Mouse (Mus musculus) lung, adult 2 months (tissue): ENCODE measurements at regions not wholly inside any gene's neighbourhood (a gene's known extent, or its start where the extent isn't known, plus 50 kb on each side); places are given as distances from the start of the nearest gene placed in this dataset.
A peak's percentile ranks its signal among the peaks of the same experiment; 100 is the strongest.

Experiments
- DNase-seq: peaks from one replicate; pipeline ENCODE4 v3.0.0; 2022
- H3K4me1 ChIP-seq: fragments of 200-500 bp; 2 replicates; pipeline ENCODE4 v1.6.1; 2011; ENCODE audit warnings: low read length; ENCODE audit not compliant: control insufficient read depth, insufficient read depth
- H3K4me3 ChIP-seq: fragments of 200-500 bp; replicated peaks from 2 replicates; pipeline ENCODE3; 2011; ENCODE audit warnings: low read depth, mild to moderate bottlenecking, control low read depth, low read length; ENCODE audit errors: extremely low read depth
- CTCF ChIP-seq: fragments of 200-500 bp; IDR thresholded peaks from 2 replicates; pipeline ENCODE4 v1.5.1; 2011; ENCODE audit warnings: mild to moderate bottlenecking, low read length, control low read depth; ENCODE audit not compliant: insufficient read depth
- POLR2A ChIP-seq: fragments of 200-500 bp; IDR thresholded peaks from 2 replicates; pipeline ENCODE4 v1.6.1; 2011; ENCODE audit warnings: low read depth, mild to moderate bottlenecking, control low read depth, low read length, borderline replicate concordance; ENCODE audit errors: extremely low read depth
- WGBS: fragments of 180-500 bp; shearing (Covaris S2); methylation state at CpG from one replicate; pipeline ENCODE4 v1.1.7; 2018; 5-methylcytosine and 5-hydroxymethylcytosine counted together

- 58% methylated on average over 7 of the region's 7 CpGs for WGBS
- DNase-seq, result no peak
- H3K4me1 ChIP-seq, result no peaks in the 10 kb centered on the region
- H3K4me3 ChIP-seq, result no peak overlapping the region
- no peak for TF ChIP-seq CTCF
- no peak for TF ChIP-seq POLR2A
These were observed 206.6 kb upstream of the Gmds start for GRCm38 (mm10) chr13:32544986-32545740.

- no peaks in the 10 kb centered on the region for H3K4me1 ChIP-seq
- TF ChIP-seq CTCF (no peak), POLR2A (no peak)
- DNase-seq, result no peak
- WGBS, result 100% methylated on average over 1 of the region's 1 CpGs
- H3K4me3 ChIP-seq, result no peak overlapping the region
These were observed 203.1 kb upstream of the Gmds start for GRCm38 (mm10) chr13:32541611-32542010.

GRCm38 (mm10) chr13:32536241-32536640 is 197.7 kb upstream of the Gmds start:
- no peak for TF ChIP-seq POLR2A
- TF ChIP-seq CTCF, result no peak
- DNase-seq, result no peak
- WGBS, result 75% methylated on average over 4 of the region's 4 CpGs
- Histone ChIP-seq H3K4me3 (no peak overlapping the region), H3K4me1 (no peaks in the 10 kb centered on the region)

DNA sequence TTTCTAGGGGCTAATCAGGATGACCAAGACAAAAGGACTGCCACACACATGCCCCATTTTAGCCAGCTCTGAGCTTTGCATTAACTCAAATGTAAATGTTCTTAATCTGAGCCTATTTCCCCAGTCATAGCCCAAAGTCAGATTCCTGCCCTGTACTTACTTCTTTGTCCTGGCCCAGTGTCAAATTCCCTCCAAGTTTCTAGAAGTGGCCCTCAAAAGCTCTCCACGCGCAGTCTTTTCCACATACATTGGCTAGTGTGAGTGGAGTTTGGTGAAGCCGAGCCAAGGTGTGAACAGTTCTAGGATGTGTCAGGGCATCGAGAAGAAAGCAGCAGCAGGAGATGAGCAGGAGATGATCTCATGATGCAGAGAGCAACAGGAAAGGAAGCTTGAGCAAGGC is 197.1 kb upstream of the Gmds start:
- no peaks in the 10 kb centered on the region for H3K4me1 ChIP-seq
- DNase-seq, result peak; percentile 42
- TF ChIP-seq CTCF (no peak), POLR2A (no peak)
- 65% methylated on average over 4 of the region's 4 CpGs for WGBS
- no peak overlapping the region for H3K4me3 ChIP-seq

- TF ChIP-seq POLR2A (no peak), CTCF (no peak)
- WGBS, result 70% methylated on average over 3 of the region's 3 CpGs
- Histone ChIP-seq H3K4me1 (no peaks in the 10 kb centered on the region), H3K4me3 (no peak overlapping the region)
- no peak for DNase-seq
These were observed 192.5 kb upstream of the Gmds start for GRCm38 (mm10) chr13:32530926-32531512.

DNA sequence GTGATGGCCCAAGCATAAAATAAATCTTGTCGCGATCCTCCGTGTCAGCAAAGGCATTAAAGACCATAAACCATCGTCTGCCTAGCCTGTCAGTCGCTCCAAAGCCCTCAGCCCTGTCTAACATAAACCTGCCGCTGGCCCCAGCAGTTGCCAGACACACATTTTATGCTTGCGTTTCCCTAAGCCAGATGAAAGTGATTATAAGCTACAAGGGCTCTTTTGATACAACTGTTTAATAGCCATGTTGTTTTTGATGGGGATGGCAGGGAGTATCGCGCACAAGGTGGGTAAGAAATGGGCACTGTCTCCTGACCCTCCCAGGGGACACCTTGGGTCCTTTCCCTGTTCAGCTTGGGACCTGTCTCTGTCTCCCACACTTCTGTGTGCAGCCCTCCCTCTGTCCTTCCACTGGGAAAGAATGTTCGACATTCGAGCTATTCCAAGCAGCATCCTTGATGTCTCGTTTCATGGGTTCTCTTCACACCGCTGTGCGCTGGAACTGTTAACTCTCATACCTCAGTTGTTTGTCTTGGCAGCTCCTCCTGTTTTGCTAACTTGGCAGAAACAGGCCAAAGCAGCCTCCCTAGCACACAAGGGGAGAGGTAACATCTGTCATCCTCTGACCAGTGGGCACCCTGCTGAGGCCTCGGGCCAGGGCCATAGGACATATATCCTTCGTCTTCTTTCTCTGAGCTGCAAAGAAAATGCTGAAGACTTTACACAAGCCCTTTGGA is 180.2 kb upstream of the Gmds start:
- Histone ChIP-seq H3K4me3 (no peak overlapping the region), H3K4me1 (no peaks in the 10 kb centered on the region)
- DNase-seq, result peak; percentile 24
- 40% methylated on average over 16 of the region's 16 CpGs for WGBS
- TF ChIP-seq POLR2A (no peak), CTCF (no peak)

- DNase-seq, result no peak
These were observed 179.0 kb upstream of the Gmds start for GRCm38 (mm10) chr13:32517514-32517913.

DNA sequence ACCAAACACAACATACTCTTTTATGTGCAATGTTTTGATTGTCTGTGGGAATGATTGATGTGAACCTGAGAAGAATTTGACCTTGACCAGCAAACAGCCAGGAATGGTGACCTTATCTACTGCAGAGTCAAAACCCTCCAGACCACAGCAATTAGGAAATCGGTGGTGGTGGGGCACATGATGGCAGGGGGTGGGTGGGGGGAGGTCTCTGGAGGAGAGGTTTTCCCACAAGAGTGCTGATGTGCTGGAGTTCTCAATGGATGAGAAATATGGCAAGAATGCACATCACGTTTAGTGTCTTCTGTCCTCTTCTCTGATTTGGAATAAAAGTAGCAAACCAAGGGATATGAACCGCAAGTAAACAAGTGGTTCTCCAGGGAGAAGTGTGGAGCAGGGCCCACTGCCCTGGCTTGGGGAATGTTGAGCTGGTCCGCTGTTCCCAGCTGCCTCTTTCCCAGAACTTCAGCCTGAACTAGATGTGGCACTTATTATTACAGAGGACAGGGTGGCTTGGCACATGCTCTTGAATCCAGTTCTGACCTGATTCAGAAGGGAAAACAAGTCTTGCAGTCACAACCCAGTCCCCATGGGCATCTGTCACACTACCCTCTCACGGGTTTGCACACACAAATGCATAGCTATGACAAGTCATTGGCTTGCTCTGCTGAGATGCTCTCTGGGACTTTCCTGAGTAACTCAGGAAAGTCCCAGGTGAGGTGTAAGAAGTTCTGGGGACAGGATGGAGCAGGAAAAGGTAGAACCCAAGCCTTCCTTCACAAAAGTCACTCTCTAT is 170.9 kb upstream of the Gmds start:
- no peak for DNase-seq
- TF ChIP-seq POLR2A, result no peak
- no peak for TF ChIP-seq CTCF
- H3K4me3 ChIP-seq, result no peak overlapping the region
- no peaks in the 10 kb centered on the region for H3K4me1 ChIP-seq
- whole genome bisulfite sequencing, result 66% methylated on average over 5 of the region's 5 CpGs

More at GRCm38 (mm10) chr13:32517514-32517913, 179.0 kb upstream of the Gmds start:
- H3K4me1 ChIP-seq, result no peaks in the 10 kb centered on the region
- 63% methylated on average over 8 of the region's 8 CpGs for WGBS
- H3K4me3 ChIP-seq, result no peak overlapping the region
- no peak for TF ChIP-seq POLR2A
- TF ChIP-seq CTCF, result no peak

- WGBS, result 83% methylated on average over 3 of the region's 3 CpGs
- no peaks in the 10 kb centered on the region for H3K4me1 ChIP-seq
- no peak overlapping the region for H3K4me3 ChIP-seq
- no peak for DNase-seq
- TF ChIP-seq POLR2A (no peak), CTCF (no peak)
These were observed 169.9 kb upstream of the Gmds start for GRCm38 (mm10) chr13:32508447-32508846.
